ENCODE assay signal across 16 mouse cellular contexts in genomic region chr8:115010769-115011073, GRCm38 (mm10).
DNase-seq lines count a peak whose midpoint lies in the region; ATAC-seq and TF ChIP-seq lines count a peak whose summit lies in the region.
"Had no signal": no experiment of that assay in that cellular context is flagged by ENCODE, and none has a peak within 500 bp of the region (broad histone marks: within the 10 kb centered on the region; RNA-seq: fewer than 3 reads in every experiment).

No protein-coding gene starts in this region.

- peaks cover 28% of the 10 kb centered on the region for H3K4me1 ChIP-seq in forebrain, embryonic 12.5 days
- peaks cover 21% of the 10 kb centered on the region for H3K4me1 ChIP-seq in forebrain, embryonic 15.5 days
- H3K4me1 ChIP-seq in midbrain, embryonic 10.5 days = peaks cover 57% of the 10 kb centered on the region
- H3K4me1 ChIP-seq in midbrain, embryonic 15.5 days = peaks cover 11% of the 10 kb centered on the region; the same call in 1 of the 2 replicates
- H3K4me1 ChIP-seq in embryonic facial prominence, embryonic 15.5 days = peaks cover 37% of the 10 kb centered on the region
- 0 out of 2 replicates have a peak, but pooled peaks cover 4% of the 10 kb centered on the region for H3K4me1 ChIP-seq in stomach, postnatal 0 days (replicated peaks; ENCODE audit: control insufficient read depth, insufficient read depth)

- 12% methylated on average over 9 of the region's 9 CpGs for WGBS in forebrain, embryonic 12.5 days
- 23% methylated on average over 9 of the region's 9 CpGs for WGBS in forebrain, embryonic 15.5 days
- 11% methylated on average over 9 of the region's 9 CpGs for WGBS in midbrain, embryonic 10.5 days
- 19% methylated on average over 9 of the region's 9 CpGs for WGBS in midbrain, embryonic 15.5 days
- 37% methylated on average over 9 of the region's 9 CpGs for WGBS in embryonic facial prominence, embryonic 15.5 days
- 50% methylated on average over 9 of the region's 9 CpGs for WGBS in stomach, postnatal 0 days

- H3K9me3 ChIP-seq in forebrain, embryonic 12.5 days = no peaks in the 10 kb centered on the region
- H3K9me3 ChIP-seq in forebrain, embryonic 15.5 days = no peaks in the 10 kb centered on the region
- H3K9me3 ChIP-seq in midbrain, embryonic 10.5 days (replicated peaks) = no peaks in the 10 kb centered on the region
- no peaks in the 10 kb centered on the region for H3K9me3 ChIP-seq in midbrain, embryonic 15.5 days
- H3K9me3 ChIP-seq in embryonic facial prominence, embryonic 15.5 days (replicated peaks) = no peaks in the 10 kb centered on the region
- no peaks in the 10 kb centered on the region for H3K9me3 ChIP-seq in stomach, postnatal 0 days (ENCODE audit: control insufficient read depth, low read length)

- no peak overlapping the region for H3K9ac ChIP-seq in forebrain, embryonic 12.5 days
- H3K9ac ChIP-seq in forebrain, embryonic 15.5 days (replicated peaks) = no peak overlapping the region
- H3K9ac ChIP-seq in midbrain, embryonic 15.5 days = no peak overlapping the region
- H3K9ac ChIP-seq in embryonic facial prominence, embryonic 15.5 days = no peak overlapping the region
- no peak overlapping the region for H3K9ac ChIP-seq in stomach, postnatal 0 days (ENCODE audit: low read length)

- no peaks in the 10 kb centered on the region for H3K36me3 ChIP-seq in forebrain, embryonic 12.5 days (replicated peaks)
- no peaks in the 10 kb centered on the region for H3K36me3 ChIP-seq in forebrain, embryonic 15.5 days
- no peaks in the 10 kb centered on the region for H3K36me3 ChIP-seq in midbrain, embryonic 10.5 days
- no peaks in the 10 kb centered on the region for H3K36me3 ChIP-seq in midbrain, embryonic 15.5 days (replicated peaks)
- no peaks in the 10 kb centered on the region for H3K36me3 ChIP-seq in embryonic facial prominence, embryonic 15.5 days
- no peaks in the 10 kb centered on the region for H3K36me3 ChIP-seq in stomach, postnatal 0 days (ENCODE audit: control insufficient read depth, insufficient read depth, low read length)

- no peak for ATAC-seq in forebrain, embryonic 12.5 days (ENCODE audit: low FRiP score)
- no peak for ATAC-seq in forebrain, embryonic 15.5 days (replicated peaks)
- no peak for ATAC-seq in midbrain, embryonic 15.5 days (replicated peaks)
- ATAC-seq in embryonic facial prominence, embryonic 15.5 days (ENCODE audit: insufficient number of reproducible peaks, low FRiP score, low TSS enrichment, low read depth) = no peak
- no peak for ATAC-seq in stomach, postnatal 0 days (ENCODE audit: low FRiP score, low TSS enrichment)

- H3K27me3 ChIP-seq in forebrain, embryonic 12.5 days = peaks cover 29% of the 10 kb centered on the region
- peaks cover 28% of the 10 kb centered on the region; the same call in 1 of the 2 replicates for H3K27me3 ChIP-seq in forebrain, embryonic 15.5 days
- H3K27me3 ChIP-seq in midbrain, embryonic 10.5 days (ENCODE audit: low read depth, poor library complexity, severe bottlenecking) = peaks cover 56% of the 10 kb centered on the region
- no peaks in the 10 kb centered on the region for H3K27me3 ChIP-seq in midbrain, embryonic 15.5 days (replicated peaks)
- no peaks in the 10 kb centered on the region for H3K27me3 ChIP-seq in embryonic facial prominence, embryonic 15.5 days
- H3K27me3 ChIP-seq in stomach, postnatal 0 days (ENCODE audit: control insufficient read depth, insufficient read depth, low read length) = no peaks in the 10 kb centered on the region

- no peak overlapping the region for H3K4me3 ChIP-seq in forebrain, embryonic 12.5 days (replicated peaks)
- H3K4me3 ChIP-seq in forebrain, embryonic 15.5 days = no peak overlapping the region
- H3K4me3 ChIP-seq in midbrain, embryonic 10.5 days = peak overlapping the region; percentile 14; the same call in 1 of the 2 replicates
- H3K4me3 ChIP-seq in midbrain, embryonic 15.5 days = no peak overlapping the region
- H3K4me3 ChIP-seq in embryonic facial prominence, embryonic 15.5 days (replicated peaks) = no peak overlapping the region
- H3K4me3 ChIP-seq in stomach, postnatal 0 days (ENCODE audit: low read depth, low read length) = no peak overlapping the region

- no peak for DNase-seq in midbrain, embryonic 10.5 days (ENCODE audit: low spot score)
- DNase-seq in stomach, postnatal 0 days (ENCODE audit: low spot score) = no peak
- no peak for DNase-seq in urinary bladder, postnatal 10 days (ENCODE audit: low spot score)
- DNase-seq in ovary, postnatal 10 days (ENCODE audit: low spot score) = no peak
- DNase-seq: B cell, adult 2 months; cerebellum, adult 9-10 months; heart, adult 11 months; heart, postnatal 14 days; kidney, adult 11 months; liver; retina, postnatal 1 day; thymus, adult 2 months had no signal

- peak overlapping the region; percentile 27 for H3K4me2 ChIP-seq in forebrain, embryonic 12.5 days
- H3K4me2 ChIP-seq in forebrain, embryonic 15.5 days (replicated peaks) = no peak overlapping the region
- no peak overlapping the region for H3K4me2 ChIP-seq in midbrain, embryonic 15.5 days
- no peak overlapping the region for H3K4me2 ChIP-seq in embryonic facial prominence, embryonic 15.5 days (replicated peaks)
- H3K4me2 ChIP-seq in stomach, postnatal 0 days (replicated peaks; ENCODE audit: low read depth) = peak overlapping the region; percentile 25; the same call in 1 of the 2 replicates

- H3K27ac ChIP-seq in forebrain, embryonic 12.5 days = no peak overlapping the region
- no peak overlapping the region for H3K27ac ChIP-seq in forebrain, embryonic 15.5 days (replicated peaks)
- H3K27ac ChIP-seq in midbrain, embryonic 10.5 days (replicated peaks) = peak overlapping the region; percentile 79
- no peak overlapping the region for H3K27ac ChIP-seq in midbrain, embryonic 15.5 days
- H3K27ac ChIP-seq in embryonic facial prominence, embryonic 15.5 days (replicated peaks) = peak overlapping the region; percentile 78
- H3K27ac ChIP-seq in stomach, postnatal 0 days (replicated peaks) = peak overlapping the region; percentile 77

- no peak for TF ChIP-seq CTCF in stomach, postnatal 0 days (IDR thresholded peaks at IDR 0.05; ENCODE audit: low read depth)

- no peak for TF ChIP-seq EP300 in stomach, postnatal 0 days (optimal IDR thresholded peaks at IDR 0.05)

Comparison
In these comparisons a context has a peak if more than half of its experiments do, and no peak if none do; other contexts are left out.
1. H3K27ac ChIP-seq: peak in midbrain, embryonic 10.5 days (single experiment), embryonic facial prominence, embryonic 15.5 days (single experiment) and stomach, postnatal 0 days (single experiment); none in forebrain, embryonic 12.5 days (single experiment), forebrain, embryonic 15.5 days (single experiment) and midbrain, embryonic 15.5 days (single experiment).
2. H3K4me2 ChIP-seq: peak in forebrain, embryonic 12.5 days (single experiment) and stomach, postnatal 0 days (single experiment); none in forebrain, embryonic 15.5 days (single experiment), midbrain, embryonic 15.5 days (single experiment) and embryonic facial prominence, embryonic 15.5 days (single experiment).